Mouse (Mus musculus) liver, embryonic 14.5 days (tissue): ENCODE measurements at regions not wholly inside any gene's neighbourhood (a gene's known extent, or its start where the extent isn't known, plus 50 kb on each side); places are given as distances from the start of the nearest gene placed in this dataset.

Experiments
- ATAC-seq: fragments of 200-750 bp; cut with Nextera tagmentation; 2 replicates; pipeline ENCODE4 v1.8.0; 2017; ENCODE audit warnings: moderate number of reproducible peaks, mild to moderate bottlenecking, moderate library complexity; ENCODE audit not compliant: insufficient read depth
- DNase-seq, 3 experiments: peaks; one replicate each; pipeline ENCODE4 v3.0.0-alpha.2; 2012 to 2013; ENCODE audit warnings: low read depth in 3 of 3, low spot score in 3 of 3
- H3K27ac ChIP-seq: fragments of 300-500 bp; sonication (generic); 2 replicates; pipeline ENCODE4 v1.5.1; 2014; ENCODE audit warnings: moderate library complexity, mild to moderate bottlenecking, control low read depth, inconsistent platforms
- H3K27me3 ChIP-seq: fragments of 300-500 bp; sonication (generic); 2 replicates; pipeline ENCODE4 v1.6.1; 2014; ENCODE audit warnings: mild to moderate bottlenecking, low read length, moderate library complexity; ENCODE audit not compliant: control insufficient read depth, insufficient read depth
- H3K36me3 ChIP-seq: fragments of 300-500 bp; sonication (generic); replicated peaks from 2 replicates; pipeline ENCODE4 v1.6.1; 2014; ENCODE audit warnings: low read depth; ENCODE audit not compliant: control insufficient read depth, insufficient read depth
- H3K4me1 ChIP-seq, 2 experiments: fragments of 200-500 bp in 1 of 2; fragments of 300-500 bp in 1 of 2; sonication (generic) in 1 of 2; replicated peaks; 2 replicates each; pipeline ENCODE4 v1.6.1; 2012 to 2014; ENCODE audit warnings: antibody characterized with exemption in 1 of 2, inconsistent platforms in 1 of 2, low read length in 1 of 2; ENCODE audit not compliant: control insufficient read depth in 2 of 2, insufficient read depth in 2 of 2
- H3K4me2 ChIP-seq: fragments of 300-500 bp; sonication (generic); 2 replicates; pipeline ENCODE4 v1.6.1; 2014; ENCODE audit warnings: low read depth, mild to moderate bottlenecking, control low read depth, moderate library complexity
- H3K4me3 ChIP-seq, 2 experiments: fragments of 200-500 bp in 1 of 2; fragments of 300-500 bp in 1 of 2; sonication (generic) in 1 of 2; 2 replicates each; pipeline ENCODE4 v1.5.1; 2012 to 2014; ENCODE audit warnings: low read depth in 2 of 2, low read length in 2 of 2, mild to moderate bottlenecking in 2 of 2, control low read depth in 1 of 2, inconsistent platforms in 1 of 2, moderate library complexity in 1 of 2; ENCODE audit not compliant: insufficient read depth in 1 of 2
- H3K9ac ChIP-seq: fragments of 300-500 bp; sonication (generic); replicated peaks from 2 replicates; pipeline ENCODE4 v1.6.1; 2014; ENCODE audit warnings: mild to moderate bottlenecking, control low read depth, moderate library complexity
- H3K9me3 ChIP-seq: fragments of 300-500 bp; sonication (generic); 2 replicates; pipeline ENCODE4 v1.6.1; 2016; ENCODE audit warnings: low read length, mixed read lengths; ENCODE audit not compliant: control insufficient read depth
- CTCF ChIP-seq: IDR thresholded peaks from 2 replicates; pipeline ENCODE4 v1.5.1; 2016; ENCODE audit warnings: antibody characterized with exemption, low read depth, control low read depth
- EP300 ChIP-seq: IDR thresholded peaks from 2 replicates; pipeline ENCODE4 v1.6.1; 2016; ENCODE audit warnings: antibody characterized with exemption, low read depth
- WGBS: fragments of 180-500 bp; shearing (Covaris S2); extraction: QIAGEN DNeasy Blood & Tissue Kit; methylation state at CpG from one replicate; pipeline ENCODE4 v1.1.7; 2014; ENCODE audit not compliant: insufficient replicate concordance; 5-methylcytosine and 5-hydroxymethylcytosine counted together

- WGBS, result 73% methylated on average over 6 of the region's 6 CpGs
- no peak for ATAC-seq
- TF ChIP-seq CTCF (no peak), EP300 (no peak)
- H3K9me3 ChIP-seq, result no peaks in the 10 kb centered on the region
- no peak overlapping the region for H3K4me2 ChIP-seq
- DNase-seq, result no peak
- H3K27me3 ChIP-seq, result no peaks in the 10 kb centered on the region
- no peaks in the 10 kb centered on the region for H3K4me1 ChIP-seq
- H3K9ac ChIP-seq, result no peak overlapping the region
- H3K36me3 ChIP-seq, result no peaks in the 10 kb centered on the region
- no peak overlapping the region for H3K27ac ChIP-seq
- H3K4me3 ChIP-seq, result no peak overlapping the region
Observed at GRCm38 (mm10) chr5:28795130-28795758, 328.2 kb upstream of the Shh start.

GRCm38 (mm10) chr5:28793781-28794180, 326.7 kb upstream of the Shh start:
- no peak overlapping the region for H3K4me3 ChIP-seq
- no peak overlapping the region for H3K4me2 ChIP-seq
- 40% methylated on average over 2 of the region's 2 CpGs for WGBS
- no peaks in the 10 kb centered on the region for H3K27me3 ChIP-seq
- no peak for ATAC-seq
- H3K4me1 ChIP-seq, result no peaks in the 10 kb centered on the region
- DNase-seq, result no peak
- TF ChIP-seq EP300 (no peak), CTCF (no peak)
- H3K9me3 ChIP-seq, result no peaks in the 10 kb centered on the region
- H3K27ac ChIP-seq, result no peak overlapping the region
- no peak overlapping the region for H3K9ac ChIP-seq
- no peaks in the 10 kb centered on the region for H3K36me3 ChIP-seq

- H3K9me3 ChIP-seq, result no peaks in the 10 kb centered on the region
- TF ChIP-seq EP300 (no peak), CTCF (no peak)
- no peak for ATAC-seq
- DNase-seq, result no peak
- H3K27ac ChIP-seq, result no peak overlapping the region
- H3K36me3 ChIP-seq, result no peaks in the 10 kb centered on the region
- WGBS, result 57% methylated on average over 11 of the region's 11 CpGs
- no peak overlapping the region for H3K4me3 ChIP-seq
- H3K9ac ChIP-seq, result no peak overlapping the region
- H3K4me2 ChIP-seq, result no peak overlapping the region
- no peaks in the 10 kb centered on the region for H3K27me3 ChIP-seq
- no peaks in the 10 kb centered on the region for H3K4me1 ChIP-seq
Observed at GRCm38 (mm10) chr5:28785347-28786060, 318.4 kb upstream of the Shh start.

DNA sequence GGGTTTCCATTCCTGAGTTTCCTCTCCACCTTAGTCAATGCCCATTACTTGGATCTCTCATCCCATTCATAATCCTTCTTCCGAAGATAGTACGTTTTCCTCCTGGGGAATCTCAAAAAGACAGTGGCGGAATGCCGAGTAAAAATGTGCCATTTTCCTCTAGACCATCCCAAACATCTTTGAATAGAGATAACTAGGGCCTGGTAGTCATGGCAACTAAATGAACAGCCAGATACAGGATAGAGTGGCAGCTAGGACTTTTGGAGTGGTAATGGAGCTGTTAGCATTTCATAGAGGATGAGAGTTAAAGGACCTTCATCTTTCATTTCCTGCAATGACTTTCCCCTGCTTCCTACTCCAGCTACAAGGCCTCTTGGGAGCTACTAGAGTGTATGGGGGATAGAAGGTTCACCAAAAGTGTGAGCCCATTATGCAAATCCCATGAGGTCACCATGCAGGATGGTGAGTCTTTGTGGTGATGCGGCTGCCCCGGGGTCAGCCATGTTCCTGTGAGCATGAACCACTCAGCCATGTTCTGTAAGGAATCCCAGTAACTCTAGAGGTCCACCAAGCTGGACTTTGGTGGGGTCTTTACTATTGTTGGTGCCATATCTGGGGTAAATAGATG, 317.4 kb upstream of the Shh start:
- H3K9ac ChIP-seq, result no peak overlapping the region
- ATAC-seq (no peak), DNase-seq (no peak)
- H3K36me3 ChIP-seq, result no peaks in the 10 kb centered on the region
- H3K27me3 ChIP-seq, result no peaks in the 10 kb centered on the region
- 75% methylated on average over 6 of the region's 6 CpGs for WGBS
- H3K9me3 ChIP-seq, result no peaks in the 10 kb centered on the region
- H3K4me2 ChIP-seq, result no peak overlapping the region
- H3K4me1 ChIP-seq, result no peaks in the 10 kb centered on the region
- H3K27ac ChIP-seq, result no peak overlapping the region
- TF ChIP-seq EP300 (no peak), CTCF (no peak)
- H3K4me3 ChIP-seq, result no peak overlapping the region

DNA sequence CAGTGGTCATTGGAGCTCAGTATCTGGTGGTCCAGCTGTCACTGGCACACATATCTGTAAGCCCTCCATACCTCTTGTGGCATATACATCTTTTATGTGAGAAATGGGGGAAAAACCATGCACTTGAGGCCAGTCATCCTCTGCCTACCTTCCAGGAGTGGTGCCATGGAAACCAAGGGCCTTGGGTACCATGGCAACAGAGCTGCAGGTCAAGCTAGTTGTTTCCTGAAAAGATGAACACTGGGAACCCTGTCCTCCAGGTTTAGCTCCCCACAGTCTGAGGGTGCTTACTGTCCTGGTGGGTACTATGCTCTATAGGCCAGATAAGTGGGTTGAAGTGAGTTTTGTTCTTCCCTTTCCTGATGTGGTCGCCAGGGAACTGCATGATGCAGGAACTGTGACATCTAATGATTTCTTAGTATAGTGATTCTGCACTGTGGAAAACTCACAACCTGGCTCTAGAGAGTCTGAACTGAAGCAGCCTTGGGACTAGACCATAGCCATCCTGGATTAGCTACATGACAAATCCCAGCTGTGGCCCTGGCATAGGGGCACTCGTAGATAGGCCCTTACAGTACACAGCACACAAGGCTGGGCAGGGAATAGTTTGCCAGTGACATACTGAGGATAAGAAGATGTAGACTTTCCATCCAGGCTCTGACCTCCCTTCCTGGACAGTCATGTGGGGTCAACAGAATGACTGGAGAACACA, 308.7 kb upstream of the Shh start:
- ATAC-seq (no peak), DNase-seq (no peak)
- no peaks in the 10 kb centered on the region for H3K9me3 ChIP-seq
- H3K4me2 ChIP-seq, result no peak overlapping the region
- 56% methylated on average over 2 of the region's 2 CpGs for WGBS
- H3K4me3 ChIP-seq, result no peak overlapping the region
- H3K27ac ChIP-seq, result no peak overlapping the region
- H3K4me1 ChIP-seq, result no peaks in the 10 kb centered on the region
- no peaks in the 10 kb centered on the region for H3K27me3 ChIP-seq
- no peak overlapping the region for H3K9ac ChIP-seq
- no peaks in the 10 kb centered on the region for H3K36me3 ChIP-seq
- TF ChIP-seq EP300 (no peak), CTCF (no peak)
